Mouse (Mus musculus) brain, embryonic 18.5 days (tissue): Measurements from ENCODE around the gene Farp1.
A peak's percentile ranks its signal among the peaks of the same experiment; 100 is the strongest.

ENCODE experiments used
- DNase-seq: peaks from one replicate; pipeline ENCODE4 v3.0.0-alpha.2; 2012; ENCODE audit warnings: low read depth, low spot score

Farp1 gene

GRCm38 (mm10) chr14:121261229-121261879 lies 226.4 kb downstream of the Farp1 start:
- no peak for DNase-seq

- no peak for DNase-seq
These were observed 227.6 kb downstream of the Farp1 start for GRCm38 (mm10) chr14:121262606-121263005.

- DNase-seq = no peak
These were observed 228.9 kb downstream of the Farp1 start for GRCm38 (mm10) chr14:121263912-121264311.

GRCm38 (mm10) chr14:121264453-121264852 lies 229.5 kb downstream of the Farp1 start:
- DNase-seq = no peak

GRCm38 (mm10) chr14:121267801-121268200 lies 232.8 kb downstream of the Farp1 start:
- no peak for DNase-seq

- no peak for DNase-seq
These were observed 235.5 kb downstream of the Farp1 start for GRCm38 (mm10) chr14:121270490-121270889.

- no peak for DNase-seq
These were observed 240.0 kb downstream of the Farp1 start for GRCm38 (mm10) chr14:121274985-121275384.

- no peak for DNase-seq
These were observed 241.0 kb downstream of the Farp1 start for GRCm38 (mm10) chr14:121276016-121276415.

GRCm38 (mm10) chr14:121279106-121279505 lies 244.1 kb downstream of the Farp1 start:
- peak; percentile 24 for DNase-seq

GRCm38 (mm10) chr14:121280601-121281335 lies 245.8 kb downstream of the Farp1 start:
- DNase-seq = no peak

- no peak for DNase-seq
These were observed 246.3 kb downstream of the Farp1 start for GRCm38 (mm10) chr14:121281336-121281710.

- no peak for DNase-seq
These were observed 250.6 kb downstream of the Farp1 start for GRCm38 (mm10) chr14:121285379-121286120.

- no peak for DNase-seq
These were observed 256.9 kb downstream of the Farp1 start for GRCm38 (mm10) chr14:121291881-121292280.

- DNase-seq = no peak
These were observed 257.4 kb downstream of the Farp1 start for GRCm38 (mm10) chr14:121292391-121292790.

GRCm38 (mm10) chr14:121294484-121294883 lies 259.5 kb downstream of the Farp1 start:
- DNase-seq = no peak

GRCm38 (mm10) chr14:121297103-121297502 lies 262.1 kb downstream of the Farp1 start:
- DNase-seq = no peak

GRCm38 (mm10) chr14:121298537-121298936 lies 263.5 kb downstream of the Farp1 start:
- DNase-seq = no peak

GRCm38 (mm10) chr14:121299093-121299492 lies 264.1 kb downstream of the Farp1 start:
- DNase-seq = no peak

GRCm38 (mm10) chr14:121304523-121304922 lies 269.5 kb downstream of the Farp1 start:
- no peak for DNase-seq

GRCm38 (mm10) chr14:121305316-121306064 lies 270.5 kb downstream of the Farp1 start:
- DNase-seq = no peak

- DNase-seq = no peak
These were observed 274.9 kb downstream of the Farp1 start for GRCm38 (mm10) chr14:121309909-121310308.
